Mouse (Mus musculus) midbrain, embryonic 14.5 days (tissue): ENCODE data around the gene Eef2k. TPM values are rescaled to one million over a fixed set of nuclear protein-coding genes. Genes with fewer than 3 reads are reported as not detected.

Experiments used
- ATAC-seq: fragments of 200-750 bp; cut with Nextera tagmentation; 2 replicates; pipeline ENCODE4 v1.8.0; 2017; ENCODE audit warnings: moderate number of reproducible peaks, moderate library complexity; ENCODE audit not compliant: low FRiP score, low TSS enrichment
- DNase-seq: peaks from one replicate; pipeline ENCODE4 v3.0.0-alpha.2; 2015
- H3K27ac ChIP-seq: fragments of 300-500 bp; sonication (generic); replicated peaks from 2 replicates; pipeline ENCODE4 v1.5.1; 2014; ENCODE audit warnings: mild to moderate bottlenecking, low read depth, low read length, moderate library complexity
- H3K27me3 ChIP-seq: fragments of 300-500 bp; sonication (generic); 2 replicates; pipeline ENCODE4 v1.6.1; 2014; ENCODE audit warnings: low read length, control low read depth, mixed read lengths; ENCODE audit not compliant: control insufficient read depth, insufficient read depth
- H3K36me3 ChIP-seq: fragments of 300-500 bp; sonication (generic); 2 replicates; pipeline ENCODE4 v1.6.1; 2014; ENCODE audit warnings: low read length, control low read depth; ENCODE audit not compliant: control insufficient read depth, insufficient read depth
- H3K4me1 ChIP-seq: fragments of 300-500 bp; sonication (generic); 2 replicates; pipeline ENCODE4 v1.6.1; 2014; ENCODE audit warnings: mild to moderate bottlenecking, antibody characterized with exemption, low read length, control low read depth; ENCODE audit not compliant: control insufficient read depth, insufficient read depth
- H3K4me2 ChIP-seq: fragments of 300-500 bp; sonication (generic); 2 replicates; pipeline ENCODE4 v1.6.1; 2014; ENCODE audit warnings: mild to moderate bottlenecking, low read length, moderate library complexity
- H3K4me3 ChIP-seq: fragments of 300-500 bp; sonication (generic); replicated peaks from 2 replicates; pipeline ENCODE4 v1.5.1; 2014; ENCODE audit warnings: low read depth, low read length
- H3K9ac ChIP-seq: fragments of 300-500 bp; sonication (generic); replicated peaks from 2 replicates; pipeline ENCODE4 v1.6.1; 2014; ENCODE audit warnings: mild to moderate bottlenecking, low read length, moderate library complexity
- H3K9me3 ChIP-seq: fragments of 300-500 bp; sonication (generic); 2 replicates; pipeline ENCODE4 v1.6.1; 2016; ENCODE audit warnings: low read length, control low read depth, mixed read lengths; ENCODE audit not compliant: control insufficient read depth
- WGBS: fragments of 180-500 bp; shearing (Covaris S2); extraction: QIAGEN DNeasy Blood & Tissue Kit; methylation state at CpG from one replicate; pipeline ENCODE4 v1.1.7; 2014; 5-methylcytosine and 5-hydroxymethylcytosine counted together
- polyA plus RNA-seq: library from polyadenylated mRNA; unstranded; fragments of >200 nt; fragmentation: Nextera tagmentation; extraction: Ambion mirVana; gene quantifications from 2 replicates; pipeline ENCODE4 v1.2.1, GENCODE M21; 2014

The Eef2k gene
- polyA plus RNA-seq, 1 experiment from 2014 or later, result 13.1 TPM

GRCm38 (mm10) chr7:120869883-120870282 is 27.3 kb downstream of the Eef2k start:
- no peak for DNase-seq
- Histone ChIP-seq H3K27ac (no peak overlapping the region), H3K36me3 (no peaks in the 10 kb centered on the region), H3K27me3 (no peaks in the 10 kb centered on the region), H3K4me3 (no peak overlapping the region), H3K4me1 (peaks cover 7% of the 10 kb centered on the region; the same call in 1 of the 2 replicates), H3K9me3 (no peaks in the 10 kb centered on the region), H3K9ac (no peak overlapping the region), H3K4me2 (no peak overlapping the region)
- 66% methylated on average over 5 of the region's 5 CpGs for WGBS
- ATAC-seq, result no peak

GRCm38 (mm10) chr7:120870431-120871008 is 27.9 kb downstream of the Eef2k start:
- ATAC-seq (no peak), DNase-seq (no peak)
- 63% methylated on average over 5 of the region's 5 CpGs for WGBS
- Histone ChIP-seq H3K9ac (no peak overlapping the region), H3K4me1 (0 out of 2 replicates have a peak, but pooled peaks cover 5% of the 10 kb centered on the region), H3K9me3 (no peaks in the 10 kb centered on the region), H3K27ac (no peak overlapping the region), H3K27me3 (no peaks in the 10 kb centered on the region), H3K4me2 (no peak overlapping the region), H3K4me3 (no peak overlapping the region), H3K36me3 (no peaks in the 10 kb centered on the region)

- H3K36me3 ChIP-seq, result no peaks in the 10 kb centered on the region
- no peaks in the 10 kb centered on the region for H3K27me3 ChIP-seq
- ATAC-seq (no peak), DNase-seq (no peak)
- 77% methylated on average over 12 of the region's 12 CpGs for WGBS
- no peak overlapping the region for H3K4me2 ChIP-seq
- H3K9ac ChIP-seq, result no peak overlapping the region
- no peaks in the 10 kb centered on the region for H3K9me3 ChIP-seq
- H3K4me3 ChIP-seq, result no peak overlapping the region
- H3K4me1 ChIP-seq, result no peaks in the 10 kb centered on the region
- H3K27ac ChIP-seq, result no peak overlapping the region
Observed at GRCm38 (mm10) chr7:120873083-120873482, 30.5 kb downstream of the Eef2k start.

GRCm38 (mm10) chr7:120874021-120874420 is 31.4 kb downstream of the Eef2k start:
- no peak for ATAC-seq
- 93% methylated on average over 3 of the region's 3 CpGs for whole genome bisulfite sequencing
- H3K36me3 ChIP-seq, result no peaks in the 10 kb centered on the region
- no peak overlapping the region for H3K27ac ChIP-seq
- H3K9me3 ChIP-seq, result no peaks in the 10 kb centered on the region
- H3K9ac ChIP-seq, result no peak overlapping the region
- H3K4me1 ChIP-seq, result no peaks in the 10 kb centered on the region
- no peak overlapping the region for H3K4me3 ChIP-seq
- no peak overlapping the region for H3K4me2 ChIP-seq
- no peaks in the 10 kb centered on the region for H3K27me3 ChIP-seq
- DNase-seq, result no peak

DNA sequence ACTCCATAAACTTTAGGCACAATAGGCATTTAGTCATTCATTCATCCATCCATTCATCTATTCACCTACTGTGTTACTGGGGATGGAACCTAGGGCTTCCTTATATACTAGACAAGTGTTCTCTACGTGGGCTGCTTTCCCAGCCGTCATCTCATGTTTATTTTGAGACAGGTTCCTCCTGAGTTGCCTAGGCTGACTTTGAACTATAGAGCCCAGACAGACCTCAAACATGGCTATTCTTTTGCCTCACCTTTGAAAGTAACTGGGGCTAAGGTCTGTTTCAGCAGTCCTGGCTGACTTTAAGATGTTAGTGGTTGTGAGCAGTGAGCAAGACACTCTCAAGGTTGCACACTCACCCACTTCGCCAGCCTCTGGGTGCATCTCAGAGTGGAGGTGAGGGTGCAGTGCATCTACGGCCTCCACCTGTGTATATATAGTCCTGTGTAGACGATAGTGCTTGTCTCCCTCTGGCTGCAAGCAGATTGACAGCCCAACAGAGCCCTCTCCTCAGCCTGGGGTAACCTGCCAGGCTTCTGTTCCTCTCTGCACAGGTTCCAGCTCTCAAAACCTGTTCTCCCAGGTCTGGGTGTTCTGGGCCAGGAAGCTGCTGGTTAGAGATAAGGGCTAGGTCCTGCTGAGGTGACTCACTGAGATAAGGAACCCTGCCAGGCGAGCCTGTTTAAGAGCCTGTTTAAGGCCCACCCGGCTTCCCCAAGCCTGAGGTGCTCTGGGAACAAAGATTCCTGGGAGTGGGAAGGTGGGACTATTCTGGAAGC is 32.3 kb downstream of the Eef2k start:
- Histone ChIP-seq H3K36me3 (no peaks in the 10 kb centered on the region), H3K9ac (no peak overlapping the region), H3K4me1 (no peaks in the 10 kb centered on the region), H3K27ac (no peak overlapping the region), H3K27me3 (no peaks in the 10 kb centered on the region), H3K4me3 (no peak overlapping the region), H3K4me2 (no peak overlapping the region), H3K9me3 (no peaks in the 10 kb centered on the region)
- ATAC-seq (no peak), DNase-seq (no peak)
- 83% methylated on average over 7 of the region's 7 CpGs for WGBS

DNA sequence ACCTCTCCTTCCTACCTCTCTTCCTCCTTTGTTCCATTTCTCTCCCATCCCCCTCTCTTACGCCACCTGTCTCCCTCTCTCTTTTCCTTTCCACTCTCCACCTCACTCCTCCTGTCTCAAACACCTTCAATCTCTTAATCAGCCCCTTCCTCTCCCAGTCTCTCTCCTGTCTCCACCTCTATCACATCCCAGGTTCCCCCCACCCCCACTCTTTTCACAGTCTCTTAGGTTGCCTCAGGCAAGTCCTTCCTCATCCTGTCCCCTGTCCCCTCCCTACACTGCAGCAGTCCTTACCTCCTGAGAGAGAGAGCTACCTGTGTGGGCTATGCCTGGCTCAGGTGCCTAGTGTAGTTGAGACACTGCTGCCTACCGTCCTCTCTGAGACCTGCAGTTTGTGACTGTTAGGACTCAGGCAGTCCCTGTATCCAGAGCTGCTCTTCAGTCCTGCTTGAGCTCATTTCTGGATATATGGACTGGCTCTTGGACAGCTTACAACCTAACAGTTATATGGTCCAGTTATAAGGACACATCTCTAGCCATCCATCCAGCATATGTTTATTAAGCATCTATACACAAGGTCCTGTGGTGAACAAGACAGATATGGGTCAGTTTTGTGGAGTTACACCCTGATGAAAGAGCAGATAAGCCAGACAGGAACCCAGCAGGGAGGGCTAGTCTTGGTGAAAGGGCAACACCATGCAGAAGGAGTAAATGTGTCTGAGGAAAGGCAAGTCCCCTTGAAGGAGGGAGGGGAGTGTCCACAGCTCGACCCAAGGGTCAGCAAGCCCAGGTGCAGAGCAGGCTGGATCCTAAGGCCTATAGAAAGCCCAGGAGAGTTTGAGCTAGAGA is 33.1 kb downstream of the Eef2k start:
- Histone ChIP-seq H3K4me2 (no peak overlapping the region), H3K4me3 (no peak overlapping the region), H3K9ac (no peak overlapping the region), H3K27me3 (no peaks in the 10 kb centered on the region), H3K27ac (no peak overlapping the region), H3K4me1 (no peaks in the 10 kb centered on the region), H3K36me3 (0 out of 2 replicates have a peak, but pooled peaks cover 6% of the 10 kb centered on the region), H3K9me3 (no peaks in the 10 kb centered on the region)
- WGBS, result 65% methylated on average over 3 of the region's 3 CpGs
- no peak for DNase-seq
- ATAC-seq, result no peak

DNA sequence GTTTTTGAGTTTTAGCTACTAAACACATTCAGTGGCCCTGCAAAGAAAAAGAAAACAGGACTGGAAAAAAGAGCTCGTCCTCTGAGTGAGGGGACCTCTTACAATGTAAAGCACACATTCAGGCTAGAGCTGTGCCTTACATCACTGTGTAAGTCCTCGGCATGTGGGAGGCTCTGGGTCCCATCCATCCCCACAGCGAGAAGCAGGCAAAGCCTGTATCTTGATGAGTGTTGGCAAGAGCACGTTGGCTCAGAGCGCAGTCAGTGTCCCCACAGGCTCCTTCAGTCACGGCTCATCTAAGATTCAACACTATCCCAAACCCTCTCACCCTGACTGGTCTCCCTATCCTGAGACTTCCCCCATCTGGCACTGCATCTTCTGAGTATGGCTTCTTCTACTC is 35.6 kb downstream of the Eef2k start:
- Histone ChIP-seq H3K4me1 (no peaks in the 10 kb centered on the region), H3K36me3 (peaks cover 15% of the 10 kb centered on the region; the same call in 1 of the 2 replicates), H3K4me3 (no peak overlapping the region), H3K27me3 (no peaks in the 10 kb centered on the region), H3K9me3 (no peaks in the 10 kb centered on the region), H3K4me2 (no peak overlapping the region), H3K27ac (no peak overlapping the region), H3K9ac (no peak overlapping the region)
- WGBS, result 80% methylated on average over 6 of the region's 6 CpGs
- DNase-seq (no peak), ATAC-seq (no peak)

DNA sequence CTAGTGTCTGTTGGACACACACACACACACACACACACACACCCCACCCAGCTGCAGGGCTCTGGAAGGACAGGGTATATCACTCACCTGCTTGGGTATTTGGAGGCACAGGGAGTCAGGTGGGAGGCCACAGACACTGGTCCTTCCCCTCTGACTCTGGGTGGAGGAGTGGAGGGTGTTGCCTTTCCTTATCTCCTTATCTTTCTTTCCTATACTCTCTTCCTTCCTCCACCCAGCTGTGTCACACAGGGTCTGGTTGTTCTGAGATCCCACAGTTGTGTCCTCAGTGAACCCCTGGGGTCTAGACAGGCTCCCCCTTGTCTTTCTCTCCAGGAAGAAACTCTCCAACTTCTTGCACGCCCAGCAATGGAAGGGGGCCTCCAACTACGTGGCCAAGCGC is 37.3 kb downstream of the Eef2k start:
- DNase-seq (no peak), ATAC-seq (no peak)
- H3K4me1 ChIP-seq, result no peaks in the 10 kb centered on the region
- H3K9me3 ChIP-seq, result no peaks in the 10 kb centered on the region
- H3K27ac ChIP-seq, result no peak overlapping the region
- WGBS, result 88% methylated on average over 3 of the region's 3 CpGs
- no peak overlapping the region for H3K9ac ChIP-seq
- peaks cover 23% of the 10 kb centered on the region for H3K36me3 ChIP-seq
- H3K4me3 ChIP-seq, result no peak overlapping the region
- H3K27me3 ChIP-seq, result no peaks in the 10 kb centered on the region
- H3K4me2 ChIP-seq, result no peak overlapping the region
